Mouse (Mus musculus): ENCODE measurements around the gene Mrgpre.
A peak's percentile ranks its signal among the peaks of the same experiment; 100 is the strongest.

Gene Mrgpre

GRCm38 (mm10) chr7:143783996-143784829 is at the start of gene Mrgpre:
TSS of gene Mrgpre (minus strand) at chr7:143784500.
- peak; percentile 41 to 75 for DNase-seq (ENCODE audit: low spot score in 2 of 2)

- no peak for DNase-seq (ENCODE audit: low spot score in 2 of 2)
Measured at GRCm38 (mm10) chr7:143833581-143834190, 49.4 kb upstream of the Mrgpre start.

DNA sequence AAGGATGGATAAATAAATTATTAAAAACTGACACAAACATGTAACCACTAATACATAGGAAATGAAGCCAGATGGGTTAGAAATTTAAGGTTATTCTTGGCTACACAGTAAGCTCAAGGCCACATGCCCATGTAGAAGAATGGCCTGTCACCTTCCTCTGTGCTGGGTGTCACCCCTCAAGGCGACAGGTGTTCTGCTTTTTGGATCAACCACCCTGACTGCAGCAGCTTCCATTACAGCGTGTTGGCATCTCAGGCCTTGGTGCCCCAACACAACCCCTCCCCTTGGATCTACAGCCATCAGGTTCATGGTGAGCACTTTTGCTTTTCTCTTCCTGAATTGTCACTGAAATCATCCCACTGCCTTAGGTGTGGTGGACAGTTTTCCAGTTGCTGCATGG is 48.3 kb upstream of the Mrgpre start:
- no peak for DNase-seq (ENCODE audit: low spot score in 2 of 2)

GRCm38 (mm10) chr7:143832196-143832595 is 47.9 kb upstream of the Mrgpre start:
- DNase-seq (ENCODE audit: low spot score in 2 of 2): no peak

DNA sequence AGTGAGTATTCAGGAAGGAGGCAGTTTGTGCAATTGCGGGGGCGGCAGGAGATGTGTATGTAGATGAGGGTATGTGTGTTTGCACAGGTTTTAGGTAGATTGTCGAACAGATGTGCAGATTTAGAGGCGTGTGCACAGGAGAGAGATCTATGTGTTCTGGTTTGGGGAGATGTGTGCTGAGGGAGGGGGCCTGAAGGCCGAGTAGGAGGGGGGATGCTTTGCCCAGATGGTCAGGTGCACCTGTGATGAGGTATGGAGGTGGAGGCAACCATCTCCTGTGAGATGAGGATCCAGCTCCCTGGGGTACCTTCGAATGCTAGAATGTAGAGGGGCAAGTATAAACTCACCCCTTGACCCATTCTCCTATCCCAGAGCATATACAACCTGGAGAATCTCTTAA is 46.1 kb upstream of the Mrgpre start:
- DNase-seq (ENCODE audit: low spot score in 2 of 2): no peak

GRCm38 (mm10) chr7:143829504-143830331 is 45.4 kb upstream of the Mrgpre start:
- peak; percentile 90 to 93 for DNase-seq (ENCODE audit: low spot score in 2 of 2)

GRCm38 (mm10) chr7:143826985-143827384 is 42.7 kb upstream of the Mrgpre start:
- no peak for DNase-seq (ENCODE audit: low spot score in 2 of 2)

DNA sequence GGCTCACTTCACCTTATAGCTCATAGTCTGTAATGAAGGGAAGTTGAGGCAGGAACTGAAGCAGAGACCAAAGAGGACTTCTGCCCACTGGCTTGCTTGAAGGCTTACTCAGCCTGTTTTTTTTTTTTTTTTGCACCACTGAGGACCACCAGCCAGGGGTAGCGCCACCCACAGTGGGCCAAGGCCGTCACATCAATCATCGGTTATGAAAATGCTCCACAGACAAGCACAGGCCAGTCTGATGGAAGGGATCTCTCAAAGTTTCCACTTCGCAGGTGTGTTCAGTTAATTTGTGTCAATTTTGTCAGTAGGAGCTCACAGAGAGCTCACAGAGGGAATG is 38.9 kb upstream of the Mrgpre start:
- DNase-seq (ENCODE audit: low spot score in 2 of 2): no peak

DNA sequence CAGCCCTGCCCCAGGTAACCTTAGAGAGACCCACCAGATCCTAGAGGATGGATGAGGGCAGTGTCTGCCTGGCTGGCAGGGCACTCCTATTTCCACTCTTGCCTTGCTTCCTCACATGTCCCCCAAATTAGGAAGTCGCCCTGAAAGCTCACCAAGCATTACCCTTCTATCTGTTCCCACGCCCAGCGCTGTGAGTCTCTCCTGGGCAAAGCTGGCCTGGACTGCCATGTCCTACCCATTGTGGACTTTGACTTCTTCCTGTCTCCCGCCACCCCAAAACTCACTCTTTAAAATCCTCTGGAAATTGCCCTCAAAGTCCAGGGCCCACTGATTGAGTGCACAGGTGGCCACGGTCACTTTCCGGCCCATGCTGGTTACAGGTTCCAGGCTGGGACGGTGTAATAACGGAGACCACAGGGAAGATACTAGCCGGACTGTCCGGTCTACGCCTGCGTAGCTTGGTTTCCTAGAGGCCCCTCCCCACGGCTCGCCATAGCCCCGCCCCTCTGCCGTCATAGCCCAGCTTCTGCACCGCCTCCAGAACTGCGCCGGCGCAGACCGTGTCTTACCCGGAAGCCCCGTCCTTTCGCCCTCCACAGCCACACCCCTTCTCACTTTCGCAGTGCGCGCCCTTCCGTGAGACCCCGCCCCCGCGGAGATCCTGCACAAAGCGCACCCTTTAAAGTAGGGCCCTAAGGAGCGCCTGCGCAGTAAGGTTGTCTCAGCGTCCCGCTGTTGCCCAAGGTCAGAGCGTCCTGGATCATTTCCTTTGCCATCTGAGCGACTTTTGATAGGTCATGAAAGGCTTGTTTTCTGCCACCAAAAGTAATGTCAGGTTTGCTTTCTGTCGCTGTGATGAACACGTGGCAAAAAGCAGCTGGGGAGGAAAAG is 38.3 kb upstream of the Mrgpre start, which contains the start of the genes Nadsyn1 and Dhcr7:
Nadsyn1 (minus strand) TSS at position 475 of the 891 bp plus-strand sequence.
Dhcr7 (plus strand) TSS at position 771 of the 891 bp plus-strand sequence.
- peak; percentile 99 for DNase-seq (ENCODE audit: low spot score in 2 of 2)

- no peak for DNase-seq (ENCODE audit: low spot score in 2 of 2)
Measured at GRCm38 (mm10) chr7:143821241-143821640, 36.9 kb upstream of the Mrgpre start.

DNA sequence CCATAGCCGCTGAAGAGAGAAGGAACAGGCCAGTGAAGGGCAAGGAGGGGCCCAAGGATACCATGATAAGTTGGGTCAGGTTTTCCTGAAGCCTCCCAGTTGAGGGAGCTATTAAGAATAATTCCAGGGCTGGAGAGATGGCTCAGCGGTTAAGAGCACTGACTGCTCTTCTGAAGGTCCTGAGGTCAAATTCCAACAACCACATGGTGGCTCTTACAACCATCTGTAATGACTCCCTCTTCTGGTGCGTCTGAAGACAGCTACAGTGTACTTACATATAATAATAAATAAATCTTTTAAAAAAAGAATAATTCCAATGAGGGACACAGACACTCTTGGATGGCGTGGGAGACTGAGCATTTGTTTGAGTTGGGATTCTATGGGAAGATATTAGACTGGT is 34.9 kb upstream of the Mrgpre start:
- DNase-seq (ENCODE audit: low spot score in 2 of 2): no peak

DNA sequence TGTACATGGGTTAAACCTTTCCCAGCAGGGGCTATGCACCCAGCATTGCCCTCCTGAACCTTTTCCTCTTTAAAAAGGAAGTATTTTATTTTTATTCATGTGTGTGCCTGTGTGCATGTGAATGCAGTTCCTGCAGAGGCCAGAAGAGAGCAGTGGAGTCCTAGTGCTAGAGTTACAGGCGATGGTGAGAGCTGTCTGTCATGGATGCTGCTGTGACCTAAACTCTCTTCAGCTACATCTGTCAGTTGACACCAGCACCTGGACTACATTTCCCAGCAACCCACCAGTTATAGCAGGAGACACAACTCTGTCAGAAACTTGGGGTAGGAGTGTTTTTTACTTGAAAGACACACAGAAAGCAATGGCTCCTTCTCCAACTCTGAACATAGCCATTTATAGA is 24.6 kb upstream of the Mrgpre start:
- DNase-seq (ENCODE audit: low spot score in 2 of 2): no peak

DNA sequence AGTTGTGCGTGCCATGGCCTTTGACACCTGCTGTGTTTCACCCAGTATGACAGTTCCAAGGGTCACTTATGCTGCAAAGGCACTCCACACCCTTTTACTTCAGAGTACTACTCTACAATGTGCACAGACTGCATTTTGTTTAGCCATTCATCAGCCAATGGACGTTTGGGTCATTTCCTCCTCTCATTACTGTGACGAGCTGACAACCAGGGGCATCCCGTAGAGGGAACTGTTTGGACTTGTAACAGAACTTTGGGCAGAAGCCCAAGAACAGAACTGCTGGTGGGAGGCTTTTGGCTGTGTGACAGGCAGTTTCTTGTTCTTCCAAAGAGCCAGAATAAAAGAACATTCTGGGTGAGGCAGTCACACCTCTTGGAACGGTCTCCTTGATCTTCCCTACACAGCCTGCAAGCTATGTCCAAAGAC is 20.9 kb upstream of the Mrgpre start:
- DNase-seq (ENCODE audit: low spot score in 2 of 2): no peak

DNA sequence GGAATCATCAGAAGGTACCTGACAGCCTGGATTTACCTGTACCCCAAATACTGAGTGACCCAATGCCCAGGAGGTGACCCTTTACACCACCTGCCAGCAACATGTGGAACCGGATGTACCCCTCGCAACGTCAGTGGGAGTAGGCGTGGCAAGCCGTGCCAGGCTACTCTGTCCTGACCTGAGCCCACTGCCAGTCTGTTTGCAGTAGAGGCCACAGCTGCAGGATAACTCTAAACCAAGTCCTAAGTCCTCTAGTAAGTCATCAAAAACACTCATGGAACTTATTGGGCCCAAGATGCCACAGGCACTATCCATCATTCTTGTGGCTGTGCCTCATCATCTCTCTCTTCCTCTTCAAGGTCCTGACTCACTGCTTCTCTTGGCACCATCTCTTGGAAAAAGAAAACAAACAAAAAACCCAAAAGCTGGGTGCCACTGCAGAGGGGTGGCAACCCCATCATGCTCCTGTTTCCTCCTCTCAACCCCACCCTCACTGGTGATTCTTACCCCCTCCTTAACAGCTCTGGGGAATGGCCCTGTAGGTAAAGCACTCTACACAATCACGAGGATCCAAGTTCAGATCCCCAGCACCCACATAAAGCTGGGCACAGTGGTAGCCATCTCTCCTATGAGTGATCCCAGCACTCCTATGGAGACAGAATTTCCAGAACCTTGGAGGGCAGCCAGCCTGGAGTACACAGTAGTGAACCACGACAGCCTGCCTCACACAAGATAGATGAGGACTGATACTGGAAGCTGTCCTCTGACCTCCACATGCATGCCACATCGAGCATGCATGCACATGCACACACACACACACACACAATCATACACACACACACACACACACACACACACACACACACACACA is 17.1 kb upstream of the Mrgpre start:
- no peak for DNase-seq (ENCODE audit: low spot score in 2 of 2)

- no peak for DNase-seq (ENCODE audit: low spot score in 2 of 2)
Measured at GRCm38 (mm10) chr7:143800770-143801169, 16.5 kb upstream of the Mrgpre start.

DNA sequence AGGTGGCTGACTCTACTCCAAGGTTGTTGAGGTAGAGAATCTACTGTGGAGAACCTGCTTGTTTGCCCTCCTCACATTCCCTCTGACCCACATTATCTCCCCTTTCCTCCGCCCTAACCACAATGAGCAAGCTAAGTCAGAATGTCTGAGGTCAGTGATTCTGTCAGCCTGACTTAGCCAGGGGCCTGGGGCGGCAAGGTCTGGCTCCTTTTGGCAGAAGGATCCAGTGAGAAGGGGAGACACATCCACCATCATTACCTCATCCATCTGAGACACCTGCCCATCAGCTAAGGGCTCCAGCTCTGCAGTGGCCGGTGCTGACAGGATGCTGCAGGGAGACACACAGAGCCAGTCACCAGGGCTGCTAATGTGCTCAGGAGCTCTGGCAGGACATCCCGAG is 14.5 kb upstream of the Mrgpre start:
- DNase-seq (ENCODE audit: low spot score in 2 of 2): no peak

- DNase-seq (ENCODE audit: low spot score in 2 of 2): peak; percentile 43 to 70
Measured at GRCm38 (mm10) chr7:143793121-143793520, 8.8 kb upstream of the Mrgpre start.

DNA sequence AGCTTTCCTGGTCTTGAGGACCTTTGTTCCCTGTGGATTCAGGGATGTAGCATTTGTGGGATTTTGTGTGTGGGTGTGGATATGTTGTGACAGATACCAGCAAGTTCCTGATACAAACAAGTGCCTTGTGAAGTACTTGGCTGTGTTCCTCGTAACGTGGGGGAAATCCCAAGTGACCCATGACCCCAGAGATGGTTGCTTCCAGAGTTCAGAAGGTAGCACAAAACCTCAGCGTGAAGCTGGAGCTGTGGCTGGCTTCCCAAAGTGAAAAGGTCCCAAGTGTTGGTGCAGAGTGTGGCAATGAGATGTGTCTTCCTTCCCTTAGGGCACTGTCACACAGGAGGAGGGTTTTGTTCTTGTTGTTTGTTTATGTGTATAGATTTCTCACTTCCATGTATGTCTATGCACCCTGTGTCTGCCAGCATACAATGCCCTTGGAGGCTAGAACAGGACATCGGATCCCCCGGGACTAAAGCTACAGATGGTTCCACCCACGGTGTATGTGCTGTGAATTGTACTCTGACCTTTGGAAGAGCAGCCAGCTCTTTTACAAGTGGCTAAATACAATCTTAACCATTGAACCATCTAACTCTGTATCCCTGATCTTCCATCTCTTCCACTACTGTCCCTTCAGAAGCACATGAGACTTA is 8.2 kb upstream of the Mrgpre start:
- DNase-seq (ENCODE audit: low spot score in 2 of 2): no peak

- DNase-seq (ENCODE audit: low spot score in 2 of 2): no peak
Measured at GRCm38 (mm10) chr7:143783378-143783995, 813 bp downstream of the Mrgpre start.

Data from spleen, postnatal 4 days (tissue).